Mouse (Mus musculus): ENCODE measurements around the gene Prtn3.

Prtn3 gene

GRCm38 (mm10) chr10:79909092-79909922 is 35.0 kb downstream of the Prtn3 start:
- DNase-seq (ENCODE audit: low read depth): no peak

GRCm38 (mm10) chr10:79910556-79910955 is 36.3 kb downstream of the Prtn3 start, which contains the start of gene Gm26602:
Gene Gm26602, plus strand, starts transcription at chr10:79910856.
- DNase-seq (ENCODE audit: low read depth): no peak

GRCm38 (mm10) chr10:79912412-79912811 is 38.1 kb downstream of the Prtn3 start:
- DNase-seq (ENCODE audit: low read depth): no peak

- DNase-seq (ENCODE audit: low read depth): peak; percentile 85
Measured at GRCm38 (mm10) chr10:79914131-79914947, 40.1 kb downstream of the Prtn3 start.

GRCm38 (mm10) chr10:79914948-79915596 is 40.8 kb downstream of the Prtn3 start:
- DNase-seq (ENCODE audit: low read depth): peak; percentile 65

- peak; percentile 34 for DNase-seq (ENCODE audit: low read depth)
Measured at GRCm38 (mm10) chr10:79916081-79916480, 41.8 kb downstream of the Prtn3 start.

GRCm38 (mm10) chr10:79916808-79917531 is 42.7 kb downstream of the Prtn3 start, which contains the start of gene Kiss1r:
Gene Kiss1r, plus strand, starts transcription at chr10:79916971.
- DNase-seq (ENCODE audit: low read depth): peak; percentile 77

- no peak for DNase-seq (ENCODE audit: low read depth)
Measured at GRCm38 (mm10) chr10:79917532-79918100, 43.3 kb downstream of the Prtn3 start.

GRCm38 (mm10) chr10:79918231-79919078 is 44.2 kb downstream of the Prtn3 start:
- DNase-seq (ENCODE audit: low read depth): no peak

- DNase-seq (ENCODE audit: low read depth): no peak
Measured at GRCm38 (mm10) chr10:79919251-79919849, 45.1 kb downstream of the Prtn3 start.

GRCm38 (mm10) chr10:79920056-79920890 is 46.0 kb downstream of the Prtn3 start:
- no peak for DNase-seq (ENCODE audit: low read depth)

GRCm38 (mm10) chr10:79920958-79921535 is 46.8 kb downstream of the Prtn3 start, which contains the start of gene R3hdm4:
Gene R3hdm4, minus strand, starts transcription at chr10:79921208.
- DNase-seq (ENCODE audit: low read depth): no peak

- no peak for DNase-seq (ENCODE audit: low read depth)
Measured at GRCm38 (mm10) chr10:79921572-79921971, 47.3 kb downstream of the Prtn3 start.

GRCm38 (mm10) chr10:79924998-79925784 is 50.9 kb downstream of the Prtn3 start:
- peak; percentile 88 for DNase-seq (ENCODE audit: low read depth)

GRCm38 (mm10) chr10:79925785-79926490 is 51.7 kb downstream of the Prtn3 start:
- DNase-seq (ENCODE audit: low read depth): peak; percentile 55

- DNase-seq (ENCODE audit: low read depth): peak; percentile 91
Measured at GRCm38 (mm10) chr10:79926491-79927323, 52.4 kb downstream of the Prtn3 start, which contains the start of gene Arid3a. Gene Arid3a, plus strand, starts transcription at chr10:79927043.
